Mouse (Mus musculus) heart, embryonic 16.5 days (tissue): ENCODE measurements at regions not wholly inside any gene's neighbourhood (a gene's known extent, or its start where the extent isn't known, plus 50 kb on each side); places are given as distances from the start of the nearest gene placed in this dataset.

ENCODE experiments used
- ATAC-seq: fragments of 200-750 bp; cut with Nextera tagmentation; replicated peaks from 2 replicates; pipeline ENCODE4 v1.8.0; 2017; ENCODE audit warnings: moderate number of reproducible peaks; ENCODE audit not compliant: insufficient read depth, low FRiP score; ENCODE audit errors: extremely low read depth
- H3K27ac ChIP-seq: fragments of 300-500 bp; sonication (generic); 2 replicates; pipeline ENCODE4 v1.5.1; 2014; ENCODE audit warnings: mild to moderate bottlenecking, low read length, control low read depth, moderate library complexity
- H3K27me3 ChIP-seq: fragments of 300-500 bp; sonication (generic); 2 replicates; pipeline ENCODE4 v1.6.1; 2014; ENCODE audit warnings: low read length, mixed read lengths; ENCODE audit not compliant: control insufficient read depth, insufficient read depth
- H3K36me3 ChIP-seq: fragments of 300-500 bp; sonication (generic); 2 replicates; pipeline ENCODE4 v1.6.1; 2014; ENCODE audit not compliant: control insufficient read depth, insufficient read depth
- H3K4me1 ChIP-seq: fragments of 300-500 bp; sonication (generic); 2 replicates; pipeline ENCODE4 v1.6.1; 2014; ENCODE audit warnings: low read length, mixed read lengths; ENCODE audit not compliant: control insufficient read depth, insufficient read depth
- H3K4me2 ChIP-seq: fragments of 300-500 bp; sonication (generic); 2 replicates; pipeline ENCODE4 v1.6.1; 2014; ENCODE audit warnings: low read depth, mild to moderate bottlenecking, control low read depth, low read length
- H3K4me3 ChIP-seq: fragments of 300-500 bp; sonication (generic); 2 replicates; pipeline ENCODE4 v1.5.1; 2014; ENCODE audit warnings: mild to moderate bottlenecking, control low read depth, low read length
- H3K9ac ChIP-seq: fragments of 300-500 bp; sonication (generic); 2 replicates; pipeline ENCODE4 v1.6.1; 2014; ENCODE audit warnings: low read length, control low read depth
- H3K9me3 ChIP-seq: fragments of 300-500 bp; sonication (generic); replicated peaks from 2 replicates; pipeline ENCODE4 v1.6.1; 2016; ENCODE audit warnings: low read length; ENCODE audit not compliant: control insufficient read depth
- WGBS: fragments of 180-500 bp; shearing (Covaris S2); extraction: QIAGEN DNeasy Blood & Tissue Kit; methylation state at CpG from one replicate; pipeline ENCODE4 v1.1.7; 2014; 5-methylcytosine and 5-hydroxymethylcytosine counted together

GRCm38 (mm10) chr3:154451169-154451568, 120.7 kb upstream of the Lhx8 start:
- Histone ChIP-seq H3K36me3 (no peaks in the 10 kb centered on the region), H3K4me2 (no peak overlapping the region), H3K27me3 (no peaks in the 10 kb centered on the region), H3K9me3 (no peaks in the 10 kb centered on the region; the same call in none of the 2 replicates), H3K4me1 (no peaks in the 10 kb centered on the region), H3K27ac (no peak overlapping the region), H3K9ac (no peak overlapping the region), H3K4me3 (no peak overlapping the region)
- ATAC-seq: no peak
- 68% methylated on average over 7 of the region's 7 CpGs for WGBS

GRCm38 (mm10) chr3:154443351-154444075, 113.1 kb upstream of the Lhx8 start:
- H3K9ac ChIP-seq: no peak overlapping the region
- no peak overlapping the region for H3K4me2 ChIP-seq
- ATAC-seq: no peak
- no peak overlapping the region for H3K4me3 ChIP-seq
- H3K9me3 ChIP-seq: no peaks in the 10 kb centered on the region; the same call in 1 of the 2 replicates
- no peaks in the 10 kb centered on the region for H3K27me3 ChIP-seq
- no peaks in the 10 kb centered on the region for H3K4me1 ChIP-seq
- 80% methylated on average over 10 of the region's 10 CpGs for WGBS
- no peaks in the 10 kb centered on the region for H3K36me3 ChIP-seq
- H3K27ac ChIP-seq: no peak overlapping the region

- H3K4me1 ChIP-seq: no peaks in the 10 kb centered on the region
- H3K4me3 ChIP-seq: no peak overlapping the region
- no peaks in the 10 kb centered on the region for H3K36me3 ChIP-seq
- H3K4me2 ChIP-seq: no peak overlapping the region
- H3K9ac ChIP-seq: no peak overlapping the region
- ATAC-seq: no peak
- H3K27ac ChIP-seq: no peak overlapping the region
- peaks cover 4% of the 10 kb centered on the region; the same call in 1 of the 2 replicates for H3K9me3 ChIP-seq
- H3K27me3 ChIP-seq: no peaks in the 10 kb centered on the region
Measured at GRCm38 (mm10) chr3:154441454-154441853, 111.0 kb upstream of the Lhx8 start.

- H3K27me3 ChIP-seq: no peaks in the 10 kb centered on the region
- H3K9ac ChIP-seq: no peak overlapping the region
- no peak for ATAC-seq
- H3K4me2 ChIP-seq: no peak overlapping the region
- no peak overlapping the region for H3K27ac ChIP-seq
- 65% methylated on average over 2 of the region's 2 CpGs for WGBS
- no peaks in the 10 kb centered on the region for H3K4me1 ChIP-seq
- no peak overlapping the region for H3K4me3 ChIP-seq
- no peaks in the 10 kb centered on the region for H3K36me3 ChIP-seq
- peaks cover 5% of the 10 kb centered on the region; the same call in 1 of the 2 replicates for H3K9me3 ChIP-seq
Measured at GRCm38 (mm10) chr3:154440899-154441298, 110.4 kb upstream of the Lhx8 start.

- Histone ChIP-seq H3K4me2 (no peak overlapping the region), H3K9ac (no peak overlapping the region), H3K9me3 (no peaks in the 10 kb centered on the region), H3K4me3 (no peak overlapping the region), H3K27me3 (no peaks in the 10 kb centered on the region), H3K4me1 (no peaks in the 10 kb centered on the region), H3K27ac (no peak overlapping the region), H3K36me3 (no peaks in the 10 kb centered on the region)
- 88% methylated on average over 7 of the region's 7 CpGs for WGBS
- ATAC-seq: no peak
Measured at GRCm38 (mm10) chr3:154430856-154431255, 100.4 kb upstream of the Lhx8 start.

- no peak overlapping the region for H3K4me2 ChIP-seq
- H3K27ac ChIP-seq: no peak overlapping the region
- no peak overlapping the region for H3K4me3 ChIP-seq
- no peaks in the 10 kb centered on the region for H3K36me3 ChIP-seq
- ATAC-seq: no peak
- H3K9me3 ChIP-seq: no peaks in the 10 kb centered on the region
- 85% methylated on average over 6 of the region's 6 CpGs for WGBS
- no peak overlapping the region for H3K9ac ChIP-seq
- no peaks in the 10 kb centered on the region for H3K27me3 ChIP-seq
- H3K4me1 ChIP-seq: no peaks in the 10 kb centered on the region
Measured at GRCm38 (mm10) chr3:154429666-154430065, 99.2 kb upstream of the Lhx8 start.

GRCm38 (mm10) chr3:154424589-154424988, 94.1 kb upstream of the Lhx8 start:
- 70% methylated on average over 5 of the region's 5 CpGs for WGBS
- no peak overlapping the region for H3K4me2 ChIP-seq
- no peaks in the 10 kb centered on the region for H3K4me1 ChIP-seq
- no peaks in the 10 kb centered on the region for H3K27me3 ChIP-seq
- no peak overlapping the region for H3K9ac ChIP-seq
- no peaks in the 10 kb centered on the region for H3K36me3 ChIP-seq
- no peak overlapping the region for H3K27ac ChIP-seq
- peak; percentile 58 for ATAC-seq
- no peaks in the 10 kb centered on the region for H3K9me3 ChIP-seq
- H3K4me3 ChIP-seq: no peak overlapping the region

GRCm38 (mm10) chr3:154421461-154421950, 91.0 kb upstream of the Lhx8 start:
- Histone ChIP-seq H3K4me2 (no peak overlapping the region), H3K9me3 (no peaks in the 10 kb centered on the region), H3K4me1 (no peaks in the 10 kb centered on the region), H3K27ac (no peak overlapping the region), H3K9ac (no peak overlapping the region), H3K4me3 (no peak overlapping the region), H3K27me3 (no peaks in the 10 kb centered on the region), H3K36me3 (no peaks in the 10 kb centered on the region)
- 78% methylated on average over 7 of the region's 7 CpGs for WGBS
- ATAC-seq: no peak

GRCm38 (mm10) chr3:154418177-154418832, 87.8 kb upstream of the Lhx8 start:
- H3K27ac ChIP-seq: no peak overlapping the region
- no peak overlapping the region for H3K9ac ChIP-seq
- 55% methylated on average over 4 of the region's 4 CpGs for WGBS
- H3K4me1 ChIP-seq: no peaks in the 10 kb centered on the region
- ATAC-seq: no peak
- no peaks in the 10 kb centered on the region for H3K27me3 ChIP-seq
- no peaks in the 10 kb centered on the region for H3K36me3 ChIP-seq
- H3K9me3 ChIP-seq: no peaks in the 10 kb centered on the region
- no peak overlapping the region for H3K4me2 ChIP-seq
- H3K4me3 ChIP-seq: no peak overlapping the region
